Mouse (Mus musculus) megakaryocyte, embryonic 14.5 days (primary cell): ENCODE data around the gene Cpm. TPM values are rescaled to one million over a fixed set of nuclear protein-coding genes. Genes with fewer than 3 reads are reported as not detected.

Source experiments
- H3K27me3 ChIP-seq: replicated peaks from 2 replicates; pipeline ENCODE3; 2012; ENCODE audit warnings: inconsistent platforms
- H3K36me3 ChIP-seq: replicated peaks from 2 replicates; pipeline ENCODE3; 2012; ENCODE audit warnings: low read length, inconsistent platforms, mixed read lengths
- H3K4me1 ChIP-seq: 2 replicates; pipeline ENCODE4 v1.6.1; 2012; ENCODE audit warnings: inconsistent platforms
- H3K4me3 ChIP-seq: replicated peaks from 2 replicates; pipeline ENCODE3; 2012; ENCODE audit warnings: moderate library complexity, mild to moderate bottlenecking, inconsistent platforms
- H3K9me3 ChIP-seq: 2 replicates; pipeline ENCODE4 v1.6.1; 2012; ENCODE audit warnings: inconsistent platforms
- FLI1 ChIP-seq: IDR thresholded peaks from 2 replicates; pipeline ENCODE4 v1.6.1; 2012; ENCODE audit warnings: low read length, inconsistent platforms, mixed read lengths
- GATA1 ChIP-seq: IDR thresholded peaks from 3 replicates; pipeline ENCODE4 v1.6.1; 2012; ENCODE audit warnings: mixed read lengths, low read length, inconsistent platforms, borderline replicate concordance
- polyA plus RNA-seq: library from polyadenylated mRNA; stranded (reverse); fragments of >175 nt; gene quantifications from 2 replicates; pipeline ENCODE4 v1.2.3, GENCODE M21; 2012; ENCODE audit warnings: low replicate concordance; ENCODE audit not compliant: insufficient read depth

Gene Cpm
- polyA plus RNA-seq, result 0.31 TPM in 1 of 2 replicates, not detected in the other

DNA sequence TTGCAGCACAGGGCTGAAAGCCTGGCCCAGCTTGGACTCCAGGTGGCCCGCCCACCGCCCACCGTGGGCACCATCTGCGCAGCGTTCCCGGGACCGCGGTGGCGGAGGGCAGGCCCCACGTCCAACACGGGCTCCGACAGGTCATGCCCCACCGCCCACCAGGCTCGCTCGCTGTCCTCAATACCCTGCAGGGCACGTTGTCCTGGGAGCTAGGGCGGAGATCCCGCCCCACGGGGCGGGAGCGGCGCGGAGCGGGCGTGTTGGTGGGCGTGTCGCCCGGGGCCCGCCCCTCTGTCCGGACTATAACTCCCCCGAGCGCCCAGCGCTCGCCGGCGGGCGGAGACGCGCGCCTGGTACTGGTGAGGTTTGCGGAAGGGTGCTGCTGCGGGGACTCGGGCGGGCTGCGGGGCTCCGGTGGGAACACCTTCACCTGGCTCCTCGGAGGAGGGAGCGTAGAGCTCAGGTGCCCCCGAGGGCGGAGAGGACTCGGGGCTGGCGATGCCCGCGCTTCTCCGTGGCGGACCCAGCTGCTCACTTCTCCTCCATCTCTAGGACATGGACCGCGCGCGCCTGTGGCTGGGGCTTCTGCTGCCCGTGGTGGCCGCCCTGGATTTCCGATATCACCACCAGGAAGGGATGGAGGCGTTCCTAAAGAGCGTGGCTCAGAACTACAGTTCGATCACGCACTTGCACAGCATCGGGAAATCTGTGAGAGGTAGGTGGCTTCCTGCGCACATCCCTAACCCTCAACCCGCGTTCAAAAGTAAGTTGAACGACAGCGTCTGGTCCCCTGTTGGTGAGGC, at the start of gene Cpm:
TSS of gene Cpm (plus strand) at position 332 of the 803 bp plus-strand sequence.
- no peak for TF ChIP-seq GATA1
- TF ChIP-seq FLI1, result no peak
- Histone ChIP-seq H3K36me3 (no peaks in the 10 kb centered on the region), H3K27me3 (peaks cover 61% of the 10 kb centered on the region), H3K4me3 (peak within 1 kb of the TSS; percentile 92), H3K4me1 (peaks cover 14% of the 10 kb centered on the region), H3K9me3 (peaks cover 17% of the 10 kb centered on the region; the same call in 1 of the 2 replicates)

DNA sequence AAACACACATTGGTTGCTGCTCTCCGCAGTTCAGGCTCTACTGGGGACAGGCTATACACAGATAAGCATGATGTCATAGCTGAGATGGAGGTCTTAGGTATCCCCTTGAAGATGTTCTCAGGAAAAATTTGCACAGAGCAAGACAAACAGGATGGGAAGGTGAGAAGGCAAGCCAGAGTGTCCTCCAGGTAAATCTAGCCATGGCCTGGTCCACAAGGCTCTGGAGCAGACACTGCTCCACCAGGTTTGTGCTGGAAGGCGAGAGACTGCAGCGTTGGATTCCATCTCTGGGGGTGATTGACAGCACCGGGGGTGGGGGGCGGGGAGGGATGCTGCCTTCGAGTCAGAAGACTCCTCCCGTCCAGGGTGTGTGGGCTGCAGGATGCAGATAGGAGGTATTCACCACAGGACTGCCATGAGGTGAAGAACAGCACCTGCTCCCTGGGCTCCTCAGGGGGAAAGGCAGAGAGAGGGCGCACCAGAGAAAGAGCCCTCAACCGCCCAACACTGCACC, 49.5 kb upstream of the Cpm start:
- H3K9me3 ChIP-seq, result peaks cover 9% of the 10 kb centered on the region
- no peaks in the 10 kb centered on the region for H3K4me1 ChIP-seq
- H3K36me3 ChIP-seq, result no peaks in the 10 kb centered on the region
- no peaks in the 10 kb centered on the region for H3K27me3 ChIP-seq
- no peak overlapping the region for H3K4me3 ChIP-seq
- no peak for TF ChIP-seq GATA1

DNA sequence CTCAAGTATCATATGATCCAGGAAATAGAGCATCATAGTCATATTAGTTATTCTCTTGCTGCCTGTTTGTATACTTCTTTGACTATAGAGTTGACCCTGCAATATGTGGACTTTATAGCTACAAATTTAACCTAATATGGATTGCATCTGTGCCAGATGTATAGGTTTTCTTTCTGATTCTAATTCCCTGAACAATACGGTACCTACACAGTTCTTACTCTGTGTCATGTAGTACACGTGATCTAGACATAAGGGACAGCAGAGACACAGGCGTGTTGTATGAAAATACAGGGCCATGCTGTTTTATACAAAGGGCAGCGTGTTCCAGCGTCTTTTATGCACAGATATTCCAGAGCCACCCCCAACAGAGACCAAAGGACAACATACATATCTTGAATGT, 48.9 kb upstream of the Cpm start:
- H3K4me1 ChIP-seq, result no peaks in the 10 kb centered on the region
- no peak overlapping the region for H3K4me3 ChIP-seq
- TF ChIP-seq FLI1 (no peak), GATA1 (no peak)
- no peaks in the 10 kb centered on the region for H3K27me3 ChIP-seq
- H3K36me3 ChIP-seq, result no peaks in the 10 kb centered on the region
- H3K9me3 ChIP-seq, result peaks cover 9% of the 10 kb centered on the region

DNA sequence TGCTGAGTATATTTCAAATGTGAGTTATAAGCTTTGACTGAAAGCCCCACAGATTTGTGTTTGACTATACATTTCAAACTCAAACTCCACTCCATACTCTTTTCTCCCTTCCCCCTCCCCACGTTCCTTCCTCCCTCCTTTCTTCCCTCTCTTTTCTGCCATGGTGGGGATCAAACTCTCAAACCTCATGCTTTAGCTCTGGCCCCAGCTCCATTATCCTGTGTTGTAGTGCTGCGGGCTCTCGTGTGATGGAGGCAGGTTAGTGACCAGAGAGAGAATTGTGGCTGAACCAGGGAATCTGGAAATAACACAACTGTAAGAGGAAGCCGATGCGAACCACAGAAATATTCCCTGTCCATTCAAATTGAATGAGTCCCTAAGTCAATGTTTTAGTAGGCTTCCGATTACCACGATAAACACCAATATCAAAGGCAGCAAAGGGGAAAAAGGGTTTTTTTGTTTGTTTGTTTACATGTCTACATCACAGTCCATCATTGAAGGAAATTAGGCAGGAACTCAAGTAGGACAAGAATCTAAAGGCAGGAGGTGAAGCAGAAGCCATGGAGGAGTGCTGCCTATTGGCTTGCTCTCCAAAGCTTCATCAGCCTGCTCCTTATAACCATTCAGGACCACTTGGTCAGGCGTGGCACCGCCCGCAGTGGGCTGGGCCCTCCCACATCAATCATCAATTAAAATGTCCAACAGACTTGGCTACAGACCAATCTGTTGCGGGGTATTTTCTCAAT, 48.1 kb upstream of the Cpm start:
- Histone ChIP-seq H3K27me3 (no peaks in the 10 kb centered on the region), H3K9me3 (peaks cover 6% of the 10 kb centered on the region; the same call in 1 of the 2 replicates), H3K36me3 (no peaks in the 10 kb centered on the region), H3K4me3 (no peak overlapping the region), H3K4me1 (no peaks in the 10 kb centered on the region)
- TF ChIP-seq GATA1 (no peak), FLI1 (no peak)

DNA sequence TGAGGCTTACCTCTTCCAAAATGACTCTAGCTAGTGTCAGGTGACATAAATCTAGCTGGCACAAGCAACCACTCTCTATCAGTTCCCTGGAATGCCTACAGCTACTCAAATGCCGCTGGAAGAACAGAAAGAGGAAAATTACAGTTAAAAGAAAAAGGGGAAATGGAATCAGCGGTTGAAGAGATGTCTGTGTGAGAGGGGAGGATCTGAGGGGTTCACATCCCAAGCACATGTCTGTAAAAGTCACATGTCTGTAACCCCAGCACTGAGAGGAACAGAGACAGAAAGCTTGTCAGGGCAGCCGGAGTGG, 47.6 kb upstream of the Cpm start:
- Histone ChIP-seq H3K4me3 (no peak overlapping the region), H3K9me3 (peaks cover 6% of the 10 kb centered on the region; the same call in 1 of the 2 replicates), H3K27me3 (no peaks in the 10 kb centered on the region), H3K36me3 (no peaks in the 10 kb centered on the region), H3K4me1 (no peaks in the 10 kb centered on the region)
- TF ChIP-seq GATA1, result no peak
- TF ChIP-seq FLI1, result no peak

DNA sequence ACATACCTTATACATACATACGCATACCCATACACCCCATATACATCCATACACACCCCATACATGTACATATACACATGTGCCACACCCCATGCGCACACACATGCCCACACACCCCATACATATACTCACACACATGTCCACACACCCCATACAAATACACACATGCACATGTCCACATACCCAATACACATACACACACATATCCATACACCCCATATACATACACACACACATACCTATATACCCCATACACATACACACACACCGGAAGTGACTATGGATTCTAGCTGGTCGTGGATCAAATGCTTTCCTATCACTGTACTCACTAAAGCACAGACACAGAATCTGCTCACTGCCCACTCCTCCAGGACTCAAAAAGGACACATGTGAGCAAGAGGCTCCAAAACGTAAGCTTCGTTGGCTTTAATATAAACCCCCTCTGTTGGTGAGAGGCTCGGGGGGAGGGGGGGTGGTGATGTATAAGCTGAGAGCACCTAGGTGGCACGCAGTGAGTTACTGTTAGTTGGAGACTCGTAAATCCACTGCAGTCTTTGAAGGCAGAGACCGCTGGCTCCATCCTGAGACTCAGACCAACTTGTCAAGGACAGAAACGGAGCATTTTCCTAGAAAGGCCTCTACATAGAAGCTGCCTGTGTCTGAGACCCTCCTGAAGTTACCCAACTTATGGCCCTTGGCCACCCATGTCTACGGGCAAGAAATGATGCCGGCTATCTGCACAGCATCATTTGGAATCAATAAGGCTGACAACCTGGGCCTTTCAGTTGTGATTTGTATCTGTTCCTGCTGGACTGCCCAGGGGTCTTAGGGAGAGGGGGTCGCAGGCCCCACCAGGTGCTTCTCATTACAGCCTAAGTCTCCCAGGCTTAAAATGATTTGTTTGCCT, 45.9 kb upstream of the Cpm start:
- H3K27me3 ChIP-seq, result no peaks in the 10 kb centered on the region
- no peaks in the 10 kb centered on the region for H3K4me1 ChIP-seq
- TF ChIP-seq FLI1, result no peak
- no peak for TF ChIP-seq GATA1
- no peak overlapping the region for H3K4me3 ChIP-seq
- no peaks in the 10 kb centered on the region for H3K36me3 ChIP-seq
- no peaks in the 10 kb centered on the region for H3K9me3 ChIP-seq

DNA sequence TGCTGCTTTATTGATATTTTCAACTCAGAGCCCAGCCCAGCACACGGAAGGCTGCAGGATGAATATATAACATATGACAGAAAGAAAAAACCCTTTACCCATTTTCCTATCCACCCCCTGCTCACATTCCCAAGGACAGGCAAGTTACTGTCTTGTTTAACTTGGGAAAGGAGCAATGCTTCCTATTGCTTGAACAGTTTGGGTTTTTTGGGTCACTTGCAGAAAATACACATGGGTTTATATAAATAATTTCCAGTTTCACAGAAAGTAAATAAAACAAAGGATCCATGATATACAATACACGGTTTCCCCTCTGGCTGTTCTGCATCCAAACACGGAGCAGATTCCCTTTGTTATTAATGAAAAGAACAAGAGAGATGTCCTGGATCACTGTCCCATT, 45.2 kb upstream of the Cpm start:
- Histone ChIP-seq H3K27me3 (no peaks in the 10 kb centered on the region), H3K9me3 (no peaks in the 10 kb centered on the region), H3K4me3 (no peak overlapping the region), H3K36me3 (no peaks in the 10 kb centered on the region), H3K4me1 (no peaks in the 10 kb centered on the region)
- no peak for TF ChIP-seq FLI1
- TF ChIP-seq GATA1, result no peak

DNA sequence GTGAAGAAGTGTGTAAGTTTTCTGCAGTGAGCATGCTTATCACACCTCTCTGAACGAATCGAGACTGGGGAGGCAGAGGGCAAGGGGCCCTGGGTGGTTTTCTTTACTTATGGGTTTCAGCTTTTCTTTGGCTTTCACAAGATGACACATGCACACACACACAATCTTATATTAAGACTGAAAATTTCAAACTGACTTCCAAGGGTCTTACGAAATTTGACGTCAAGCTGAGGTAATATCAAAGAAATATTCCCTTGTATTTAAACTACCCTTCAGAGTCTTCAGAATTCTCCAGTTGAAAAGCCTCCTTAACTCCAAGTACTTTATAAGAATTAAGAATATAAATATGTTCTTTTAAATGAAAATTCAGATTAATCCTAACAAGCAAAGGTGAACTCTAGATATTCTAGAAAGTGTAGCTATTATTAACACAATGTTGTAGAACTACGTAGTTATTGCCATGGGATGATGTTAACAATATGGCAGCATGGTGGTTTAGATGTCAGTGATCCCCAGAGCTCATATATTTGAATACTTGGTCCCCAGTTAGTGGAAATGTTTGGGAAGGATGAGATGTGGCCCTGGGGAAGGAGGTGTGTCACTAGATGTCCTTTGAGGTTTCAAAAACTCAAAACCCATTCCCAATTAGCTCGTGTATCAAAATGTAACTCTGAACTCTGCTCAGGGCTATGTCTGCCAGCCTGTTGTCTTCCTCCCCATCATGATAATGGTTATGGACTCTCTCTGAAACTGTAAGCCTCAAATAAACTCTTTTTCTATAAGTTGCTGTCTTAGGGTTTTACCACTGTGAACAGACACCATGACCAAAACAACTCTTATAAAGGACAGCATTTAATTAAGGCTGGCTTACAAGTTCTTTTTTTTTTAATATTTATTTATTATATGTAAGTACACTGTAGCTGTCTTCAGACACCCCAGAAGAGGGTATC, 44.5 kb upstream of the Cpm start:
- TF ChIP-seq GATA1 (no peak), FLI1 (no peak)

More for the DNA sequence above, 44.5 kb upstream of the Cpm start:
- Histone ChIP-seq H3K4me3 (no peak overlapping the region), H3K4me1 (no peaks in the 10 kb centered on the region), H3K36me3 (no peaks in the 10 kb centered on the region), H3K27me3 (no peaks in the 10 kb centered on the region), H3K9me3 (no peaks in the 10 kb centered on the region)
